ENCODE assay signal across 18 mouse cellular contexts in genomic region chr10:117475086-117475945, GRCm38 (mm10).
"Had no signal": no experiment of that assay in that cellular context is flagged by ENCODE, and none has a peak within 500 bp of the region (broad histone marks: within the 10 kb centered on the region; RNA-seq: fewer than 3 reads in every experiment).

No protein-coding gene starts in this region.

- DNase-seq: lung, adult 18-20 months; lung, postnatal 14 days; lung, postnatal 36 days; right cerebral cortex, postnatal 14 days; thymus, adult 2 months; thymus, postnatal 14 days; thymus, postnatal 36 days had no signal

- ATAC-seq: lung, postnatal 0 days; midbrain, embryonic 13.5 days; midbrain, embryonic 16.5 days had no signal

- H3K9me3 ChIP-seq: lung, embryonic 15.5 days; midbrain, embryonic 13.5 days; neural tube, embryonic 13.5 days had no signal

- H3K27me3 ChIP-seq: lung, embryonic 15.5 days; neural tube, embryonic 13.5 days; stomach, embryonic 15.5 days had no signal

- H3K36me3 ChIP-seq: lung, embryonic 15.5 days; midbrain, embryonic 13.5 days; neural tube, embryonic 13.5 days; stomach, embryonic 15.5 days had no signal

- H3K4me2 ChIP-seq: lung, embryonic 15.5 days; midbrain, embryonic 11.5 days; midbrain, embryonic 13.5 days; neural tube, embryonic 13.5 days; stomach, embryonic 15.5 days had no signal

- H3K4me1 ChIP-seq: megakaryocyte, embryonic 14.5 days; neural tube, embryonic 13.5 days; stomach, embryonic 15.5 days had no signal

- H3K4me3 ChIP-seq: lung, embryonic 15.5 days; megakaryocyte, embryonic 14.5 days; midbrain, embryonic 13.5 days; neural tube, embryonic 13.5 days; stomach, embryonic 15.5 days had no signal

- H3K9ac ChIP-seq: liver, embryonic 14.5 days; lung, embryonic 15.5 days; midbrain, embryonic 13.5 days; neural tube, embryonic 13.5 days; stomach, embryonic 15.5 days had no signal

- H3K27ac ChIP-seq: liver, embryonic 14.5 days; lung, embryonic 15.5 days; macrophage; midbrain, embryonic 13.5 days; neural tube, embryonic 13.5 days; stomach, embryonic 15.5 days; stomach, postnatal 0 days had no signal
